Mouse (Mus musculus) heart, postnatal 0 days (tissue): ENCODE data around the gene Gm2888.
A peak's percentile ranks its signal among the peaks of the same experiment; 100 is the strongest.
"Not testable (repeated sequence)": the region's sequence is repeated elsewhere in the genome, so short reads cannot be mapped to it uniquely, and the experiment has no call there.

ENCODE experiments used
- CTCF ChIP-seq: IDR thresholded peaks from 2 replicates; pipeline ENCODE4 v1.5.1; 2016; ENCODE audit warnings: antibody characterized with exemption, control low read depth, low read depth
- EP300 ChIP-seq: IDR thresholded peaks from 2 replicates; pipeline ENCODE4 v1.6.1; 2016; ENCODE audit warnings: antibody characterized with exemption, low read depth

DNA sequence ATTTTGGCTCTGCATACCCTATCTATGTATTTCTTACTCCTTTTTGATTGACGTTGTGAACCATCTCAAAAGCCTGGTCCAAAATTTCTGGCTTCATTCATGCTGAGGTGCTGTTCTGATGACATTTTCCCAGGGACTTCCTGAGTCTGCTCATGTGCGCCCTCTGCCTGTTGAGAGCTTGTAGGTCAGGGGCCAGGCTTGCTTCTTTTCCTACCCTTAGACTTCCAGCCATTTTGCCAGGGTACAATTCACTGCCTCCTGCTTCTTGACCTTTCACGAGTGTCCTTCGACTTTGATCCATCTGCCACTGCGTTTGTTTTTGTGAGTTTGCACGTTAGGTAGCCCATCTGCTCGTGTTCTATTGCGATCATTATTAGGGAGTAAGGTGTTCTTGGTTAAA is 20.3 kb downstream of the Gm2888 start:
- TF ChIP-seq CTCF: peak; percentile 6; the same call in 1 of the 2 replicates
- TF ChIP-seq EP300: not testable (repeated sequence)
